Mouse (Mus musculus) heart, embryonic 12.5 days (tissue): ENCODE results near the gene Serpina16. TPM values are rescaled to one million over a fixed set of nuclear protein-coding genes. Genes with fewer than 3 reads are reported as not detected.

Source experiments
- ATAC-seq: fragments of 200-750 bp; cut with Nextera tagmentation; 2 replicates; pipeline ENCODE4 v1.8.0; 2017; ENCODE audit warnings: moderate TSS enrichment, moderate library complexity; ENCODE audit not compliant: insufficient number of reproducible peaks, low FRiP score
- H3K27ac ChIP-seq: fragments of 300-500 bp; sonication (generic); 2 replicates; pipeline ENCODE4 v1.5.1; 2016; ENCODE audit warnings: mild to moderate bottlenecking, moderate library complexity; ENCODE audit not compliant: poor library complexity, severe bottlenecking
- H3K27me3 ChIP-seq: fragments of 300-500 bp; sonication (generic); replicated peaks from 2 replicates; pipeline ENCODE4 v1.6.1; 2016; ENCODE audit warnings: mild to moderate bottlenecking, moderate library complexity
- H3K36me3 ChIP-seq: fragments of 300-500 bp; sonication (generic); 2 replicates; pipeline ENCODE4 v1.6.1; 2016; ENCODE audit warnings: mild to moderate bottlenecking, moderate library complexity
- H3K4me1 ChIP-seq: fragments of 300-500 bp; sonication (generic); replicated peaks from 2 replicates; pipeline ENCODE4 v1.6.1; 2016; ENCODE audit warnings: mild to moderate bottlenecking
- H3K4me2 ChIP-seq: fragments of 300-500 bp; sonication (generic); 2 replicates; pipeline ENCODE4 v1.6.1; 2016; ENCODE audit warnings: mild to moderate bottlenecking, moderate library complexity
- H3K4me3 ChIP-seq: fragments of 300-500 bp; sonication (generic); 2 replicates; pipeline ENCODE4 v1.5.1; 2016; ENCODE audit warnings: mild to moderate bottlenecking
- H3K9ac ChIP-seq: fragments of 300-500 bp; sonication (generic); 2 replicates; pipeline ENCODE4 v1.6.1; 2016; ENCODE audit warnings: mild to moderate bottlenecking, moderate library complexity
- H3K9me3 ChIP-seq: fragments of 300-500 bp; sonication (generic); replicated peaks from 2 replicates; pipeline ENCODE4 v1.6.1; 2016; ENCODE audit warnings: mild to moderate bottlenecking, moderate library complexity
- WGBS: fragments of 180-500 bp; shearing (Covaris S2); methylation state at CpG from one replicate; pipeline ENCODE4 v1.1.7; 2016; 5-methylcytosine and 5-hydroxymethylcytosine counted together
- polyA plus RNA-seq: library from polyadenylated mRNA; unstranded; fragments of >200 nt; fragmentation: Nextera tagmentation; extraction: Ambion mirVana; gene quantifications from 2 replicates; pipeline ENCODE4 v1.2.1, GENCODE M21; 2016

Serpina16 gene
- polyA plus RNA-seq, 1 experiment from 2014 or later: not detected

- Histone ChIP-seq H3K4me1 (no peaks in the 10 kb centered on the region), H3K9ac (no peak overlapping the region), H3K4me2 (no peak overlapping the region), H3K9me3 (no peaks in the 10 kb centered on the region), H3K27me3 (no peaks in the 10 kb centered on the region), H3K4me3 (no peak overlapping the region), H3K27ac (no peak overlapping the region), H3K36me3 (no peaks in the 10 kb centered on the region)
- no peak for ATAC-seq
- 77% methylated on average over 10 of the region's 10 CpGs for WGBS
Observed at GRCm38 (mm10) chr12:103657991-103658390, 17.9 kb downstream of the Serpina16 start.

- 74% methylated on average over 9 of the region's 9 CpGs for WGBS
- Histone ChIP-seq H3K4me2 (no peak within 1 kb of the TSS), H3K9ac (no peak within 1 kb of the TSS), H3K9me3 (no peaks in the 10 kb centered on the region), H3K27me3 (no peaks in the 10 kb centered on the region), H3K4me1 (no peaks in the 10 kb centered on the region), H3K27ac (no peak within 1 kb of the TSS), H3K36me3 (no peaks in the 10 kb centered on the region), H3K4me3 (no peak within 1 kb of the TSS)
- no peak for ATAC-seq
Observed at GRCm38 (mm10) chr12:103656848-103657626, 18.9 kb downstream of the Serpina16 start, which contains the start of gene Serpina6. TSS of gene Serpina6 (minus strand) at chr12:103657212.

- ATAC-seq: no peak
- H3K27me3 ChIP-seq: no peaks in the 10 kb centered on the region
- H3K4me3 ChIP-seq: no peak overlapping the region
- WGBS: 75% methylated on average over 7 of the region's 7 CpGs
- H3K27ac ChIP-seq: no peak overlapping the region
- no peak overlapping the region for H3K9ac ChIP-seq
- H3K4me2 ChIP-seq: no peak overlapping the region
- H3K36me3 ChIP-seq: no peaks in the 10 kb centered on the region
- H3K4me1 ChIP-seq: no peaks in the 10 kb centered on the region
- H3K9me3 ChIP-seq: no peaks in the 10 kb centered on the region
Observed at GRCm38 (mm10) chr12:103655123-103656044, 20.6 kb downstream of the Serpina16 start.

GRCm38 (mm10) chr12:103653836-103654235 lies 22.1 kb downstream of the Serpina16 start:
- no peak for ATAC-seq
- no peak overlapping the region for H3K27ac ChIP-seq
- 88% methylated on average over 2 of the region's 2 CpGs for WGBS
- no peak overlapping the region for H3K4me2 ChIP-seq
- no peaks in the 10 kb centered on the region for H3K27me3 ChIP-seq
- no peak overlapping the region for H3K9ac ChIP-seq
- H3K4me3 ChIP-seq: no peak overlapping the region
- H3K4me1 ChIP-seq: no peaks in the 10 kb centered on the region
- H3K9me3 ChIP-seq: no peaks in the 10 kb centered on the region
- H3K36me3 ChIP-seq: no peaks in the 10 kb centered on the region

GRCm38 (mm10) chr12:103646314-103646713 lies 29.6 kb downstream of the Serpina16 start:
- Histone ChIP-seq H3K27ac (no peak overlapping the region), H3K9ac (no peak overlapping the region), H3K36me3 (no peaks in the 10 kb centered on the region), H3K27me3 (no peaks in the 10 kb centered on the region), H3K4me3 (no peak overlapping the region), H3K4me2 (no peak overlapping the region), H3K9me3 (no peaks in the 10 kb centered on the region), H3K4me1 (no peaks in the 10 kb centered on the region)
- no peak for ATAC-seq
- WGBS: 68% methylated on average over 2 of the region's 2 CpGs

- no peak for ATAC-seq
- Histone ChIP-seq H3K36me3 (no peaks in the 10 kb centered on the region), H3K9me3 (peaks cover 3% of the 10 kb centered on the region; the same call in 1 of the 2 replicates), H3K27ac (no peak overlapping the region), H3K27me3 (no peaks in the 10 kb centered on the region), H3K9ac (no peak overlapping the region), H3K4me3 (no peak overlapping the region), H3K4me1 (no peaks in the 10 kb centered on the region), H3K4me2 (no peak overlapping the region)
- 28% methylated on average over 5 of the region's 5 CpGs for WGBS
Observed at GRCm38 (mm10) chr12:103644601-103645000, 31.3 kb downstream of the Serpina16 start.

GRCm38 (mm10) chr12:103643818-103644217 lies 32.1 kb downstream of the Serpina16 start:
- no peak overlapping the region for H3K4me3 ChIP-seq
- H3K4me2 ChIP-seq: no peak overlapping the region
- no peaks in the 10 kb centered on the region for H3K4me1 ChIP-seq
- H3K36me3 ChIP-seq: no peaks in the 10 kb centered on the region
- H3K9ac ChIP-seq: no peak overlapping the region
- ATAC-seq: no peak
- no peaks in the 10 kb centered on the region for H3K27me3 ChIP-seq
- peaks cover 3% of the 10 kb centered on the region; the same call in 1 of the 2 replicates for H3K9me3 ChIP-seq
- no peak overlapping the region for H3K27ac ChIP-seq
- WGBS: 77% methylated on average over 3 of the region's 3 CpGs

GRCm38 (mm10) chr12:103643336-103643735 lies 32.6 kb downstream of the Serpina16 start:
- H3K4me1 ChIP-seq: no peaks in the 10 kb centered on the region
- H3K27ac ChIP-seq: no peak overlapping the region
- no peaks in the 10 kb centered on the region for H3K27me3 ChIP-seq
- H3K4me2 ChIP-seq: no peak overlapping the region
- no peak for ATAC-seq
- WGBS: 0% methylated on average over 2 of the region's 2 CpGs
- H3K36me3 ChIP-seq: no peaks in the 10 kb centered on the region
- H3K4me3 ChIP-seq: no peak overlapping the region
- no peak overlapping the region for H3K9ac ChIP-seq
- H3K9me3 ChIP-seq: peaks cover 3% of the 10 kb centered on the region; the same call in 1 of the 2 replicates

- no peak overlapping the region for H3K27ac ChIP-seq
- 78% methylated on average over 2 of the region's 2 CpGs for WGBS
- no peaks in the 10 kb centered on the region for H3K27me3 ChIP-seq
- no peak for ATAC-seq
- H3K36me3 ChIP-seq: no peaks in the 10 kb centered on the region
- H3K9ac ChIP-seq: no peak overlapping the region
- peaks cover 5% of the 10 kb centered on the region; the same call in 1 of the 2 replicates for H3K9me3 ChIP-seq
- no peak overlapping the region for H3K4me3 ChIP-seq
- no peak overlapping the region for H3K4me2 ChIP-seq
- H3K4me1 ChIP-seq: no peaks in the 10 kb centered on the region
Observed at GRCm38 (mm10) chr12:103635846-103636245, 40.1 kb downstream of the Serpina16 start.

- Histone ChIP-seq H3K36me3 (no peaks in the 10 kb centered on the region), H3K4me3 (no peak overlapping the region), H3K9me3 (0 out of 2 replicates have a peak, but pooled peaks cover 2% of the 10 kb centered on the region), H3K27me3 (no peaks in the 10 kb centered on the region), H3K4me1 (no peaks in the 10 kb centered on the region), H3K27ac (no peak overlapping the region), H3K4me2 (no peak overlapping the region), H3K9ac (no peak overlapping the region)
- WGBS: 87% methylated on average over 2 of the region's 2 CpGs
- ATAC-seq: no peak
Observed at GRCm38 (mm10) chr12:103634430-103634829, 41.5 kb downstream of the Serpina16 start.

- H3K36me3 ChIP-seq: no peaks in the 10 kb centered on the region
- no peak for ATAC-seq
- no peak within 1 kb of the TSS for H3K9ac ChIP-seq
- H3K4me3 ChIP-seq: no peak within 1 kb of the TSS
- H3K27me3 ChIP-seq: no peaks in the 10 kb centered on the region
- 0 out of 2 replicates have a peak, but pooled peaks cover 2% of the 10 kb centered on the region for H3K9me3 ChIP-seq
- H3K27ac ChIP-seq: no peak within 1 kb of the TSS
- no peak within 1 kb of the TSS for H3K4me2 ChIP-seq
- H3K4me1 ChIP-seq: no peaks in the 10 kb centered on the region
- 57% methylated on average over 3 of the region's 3 CpGs for WGBS
Observed at GRCm38 (mm10) chr12:103631203-103631612, 44.7 kb downstream of the Serpina16 start, which contains the start of gene Serpina10. TSS of gene Serpina10 (minus strand) at chr12:103631444.
